Mouse (Mus musculus): ENCODE measurements around the gene Tnrc6c.

The Tnrc6c gene

GRCm38 (mm10) chr11:117674531-117674930, 20.4 kb downstream of the Tnrc6c start:
- DNase-seq (ENCODE audit: low read depth, low spot score), result no peak

GRCm38 (mm10) chr11:117676649-117677048, 22.6 kb downstream of the Tnrc6c start:
- DNase-seq (ENCODE audit: low read depth, low spot score), result no peak

DNA sequence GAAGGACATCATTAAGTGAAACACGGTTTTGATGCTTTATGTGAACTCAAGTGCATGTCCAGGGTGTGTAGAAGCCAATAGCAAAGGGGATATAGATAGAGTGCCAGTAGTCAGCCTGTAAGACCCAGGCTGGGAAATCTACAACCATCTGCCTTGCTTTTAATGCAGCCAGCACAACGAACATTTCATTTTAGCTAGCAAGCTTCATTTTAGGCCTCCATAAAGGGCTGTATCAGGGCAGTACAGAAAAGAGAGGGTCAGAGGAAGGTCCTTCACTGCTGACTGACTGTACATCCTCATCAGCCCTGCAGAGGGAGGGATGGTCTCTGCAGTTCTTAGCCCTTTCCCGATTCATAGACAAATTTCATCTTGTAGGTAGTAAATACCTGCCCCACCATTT, 23.0 kb downstream of the Tnrc6c start:
- no peak for DNase-seq (ENCODE audit: low read depth, low spot score)

- DNase-seq (ENCODE audit: low read depth, low spot score), result no peak
Observed at GRCm38 (mm10) chr11:117677594-117677993, 23.5 kb downstream of the Tnrc6c start.

GRCm38 (mm10) chr11:117678155-117678554, 24.1 kb downstream of the Tnrc6c start:
- no peak for DNase-seq (ENCODE audit: low read depth, low spot score)

DNA sequence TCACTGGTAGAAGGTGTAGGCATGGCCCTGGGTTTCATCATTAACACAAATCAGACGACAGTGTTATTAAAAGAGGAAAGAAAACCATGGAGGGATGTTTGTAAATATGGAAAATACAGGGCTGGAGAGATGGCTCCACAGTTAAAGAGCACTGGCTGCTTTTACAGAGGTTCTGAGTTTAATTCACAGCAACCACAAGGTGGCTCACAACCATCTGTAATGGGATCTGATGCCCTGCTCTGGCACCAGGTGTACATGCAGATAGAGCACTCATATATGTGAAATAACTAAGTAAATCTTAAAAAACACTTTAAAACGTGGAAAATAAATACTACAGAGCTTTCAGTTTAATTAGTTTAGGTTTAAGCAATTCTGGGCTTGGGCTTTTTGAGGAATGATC, 24.7 kb downstream of the Tnrc6c start:
- no peak for DNase-seq (ENCODE audit: low read depth, low spot score)

DNA sequence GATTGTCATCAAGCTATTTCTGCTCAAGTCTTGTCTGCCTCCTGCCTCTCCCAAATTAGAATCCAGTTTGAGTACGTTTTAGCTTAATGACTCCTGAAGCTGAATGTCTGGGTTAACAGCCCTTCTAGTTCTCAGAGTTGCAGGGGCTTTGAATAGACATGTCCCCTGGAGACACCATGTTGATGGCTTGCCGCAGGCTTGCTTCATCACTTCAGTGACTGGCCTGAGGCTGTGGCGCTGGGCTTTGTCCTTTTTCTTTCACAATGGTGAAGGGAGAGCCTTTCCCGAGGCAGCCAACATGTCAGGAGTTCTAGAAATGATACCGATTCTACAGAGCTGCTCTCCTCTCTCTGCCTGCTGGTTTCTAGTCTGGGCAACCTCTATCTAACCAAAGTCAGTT, 30.6 kb downstream of the Tnrc6c start:
- no peak for DNase-seq (ENCODE audit: low read depth, low spot score)

DNA sequence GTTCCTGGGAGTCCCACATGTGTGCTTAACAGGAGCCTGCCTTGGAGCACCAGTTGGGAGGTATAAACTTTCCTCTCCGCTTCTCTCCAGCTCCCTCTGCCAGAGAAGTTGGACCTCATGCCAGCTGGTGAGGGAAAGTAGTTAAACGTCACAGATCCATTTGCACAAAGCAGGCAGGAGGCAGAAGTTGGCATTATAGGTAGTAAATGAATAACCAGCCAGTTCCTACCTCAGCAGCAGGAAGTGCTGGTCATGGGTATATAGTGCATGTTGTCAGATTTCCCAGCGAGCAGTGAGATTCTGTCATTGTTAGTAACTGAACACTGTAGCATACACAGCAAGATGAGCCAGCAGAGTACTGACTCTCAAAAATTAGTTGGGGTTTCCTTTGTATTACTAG, 31.4 kb downstream of the Tnrc6c start:
- peak; percentile 43 for DNase-seq (ENCODE audit: low read depth, low spot score)

DNA sequence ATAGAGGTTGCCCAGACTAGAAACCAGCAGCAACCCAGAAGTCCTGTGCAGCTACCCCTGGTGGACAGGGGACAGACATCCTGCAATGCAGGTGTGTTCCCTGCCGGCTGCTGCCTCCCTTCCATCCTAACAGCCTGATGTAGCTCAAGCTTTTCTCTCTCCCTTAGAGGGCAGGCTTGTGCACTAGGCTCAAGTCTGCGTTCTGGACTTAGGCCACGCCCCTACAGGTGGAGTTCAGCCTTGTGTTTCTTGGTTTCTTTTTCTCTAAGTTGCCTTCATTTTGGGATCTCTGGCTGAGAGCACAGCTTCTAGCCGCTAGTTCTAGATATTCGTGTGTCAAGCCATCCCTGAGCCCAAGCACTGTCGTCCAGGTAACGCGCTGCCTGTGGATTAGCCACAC, 31.9 kb downstream of the Tnrc6c start:
- no peak for DNase-seq (ENCODE audit: low read depth, low spot score)

- no peak for DNase-seq (ENCODE audit: low read depth, low spot score)
Observed at GRCm38 (mm10) chr11:117688603-117689002, 34.5 kb downstream of the Tnrc6c start.

- no peak for DNase-seq (ENCODE audit: low read depth, low spot score)
Observed at GRCm38 (mm10) chr11:117691311-117691710, 37.2 kb downstream of the Tnrc6c start.

GRCm38 (mm10) chr11:117694050-117694449, 40.0 kb downstream of the Tnrc6c start:
- DNase-seq (ENCODE audit: low read depth, low spot score), result no peak

GRCm38 (mm10) chr11:117696585-117696984, 42.5 kb downstream of the Tnrc6c start:
- DNase-seq (ENCODE audit: low read depth, low spot score), result no peak

DNA sequence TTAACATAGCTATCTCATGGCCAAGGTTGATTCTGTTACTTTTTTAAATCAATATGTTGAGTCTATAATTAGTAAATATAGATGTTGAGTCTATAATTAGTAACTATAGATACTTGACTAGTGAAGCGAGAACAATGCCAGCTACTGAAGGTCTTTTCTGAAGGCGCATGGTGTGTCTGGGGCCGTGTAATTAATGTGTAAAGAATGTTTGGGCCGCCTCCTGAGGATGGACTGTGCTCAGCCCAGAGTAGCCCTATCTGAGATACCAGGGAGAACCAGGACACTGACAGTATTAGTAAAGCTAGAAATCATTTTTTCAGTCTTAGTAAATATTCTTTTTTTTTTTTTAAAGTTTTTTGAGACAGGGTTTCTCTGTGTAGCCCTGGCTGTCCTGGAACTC, 46.8 kb downstream of the Tnrc6c start:
- no peak for DNase-seq (ENCODE audit: low read depth, low spot score)

DNA sequence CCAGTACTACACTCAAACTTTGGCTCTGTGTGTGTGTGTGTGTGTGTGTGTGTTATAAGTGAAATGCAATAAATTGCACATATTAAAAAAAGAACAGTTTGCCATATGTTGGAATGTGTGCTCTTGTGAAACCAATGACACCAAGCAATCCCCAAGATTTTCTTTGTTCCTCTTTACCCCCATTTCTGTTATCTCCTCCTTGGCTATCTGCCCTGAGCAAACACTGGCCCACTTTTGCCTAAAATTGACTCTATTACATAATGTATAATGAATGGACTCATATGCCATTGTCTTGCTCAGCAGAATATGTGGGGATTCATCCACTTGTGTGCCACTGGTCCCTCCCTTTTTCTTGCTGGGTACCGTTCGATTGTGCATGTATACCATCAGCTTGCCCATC, 52.2 kb downstream of the Tnrc6c start:
- DNase-seq (ENCODE audit: low read depth, low spot score), result no peak

DNA sequence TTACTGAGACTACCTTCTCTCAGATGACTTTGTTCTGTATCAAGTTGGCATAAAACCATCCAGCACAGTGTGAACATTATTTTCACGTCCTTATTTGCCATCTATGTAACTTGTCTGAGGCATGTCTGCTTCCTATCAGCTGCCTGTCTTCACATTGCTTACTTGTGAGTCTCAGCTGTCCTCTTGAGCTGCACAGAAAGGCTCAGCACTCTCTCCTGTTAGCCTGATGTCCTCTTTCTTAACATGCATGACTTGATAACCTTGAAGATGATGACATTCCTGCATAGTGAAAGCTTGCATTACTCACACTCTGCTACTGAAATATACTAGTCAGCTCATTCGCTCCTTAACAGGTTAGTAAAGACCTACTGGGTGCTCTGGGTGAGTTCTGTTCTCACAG, 53.1 kb downstream of the Tnrc6c start:
- DNase-seq (ENCODE audit: low read depth, low spot score), result no peak

GRCm38 (mm10) chr11:117709308-117709707, 55.2 kb downstream of the Tnrc6c start:
- DNase-seq (ENCODE audit: low read depth, low spot score), result peak; percentile 53

DNA sequence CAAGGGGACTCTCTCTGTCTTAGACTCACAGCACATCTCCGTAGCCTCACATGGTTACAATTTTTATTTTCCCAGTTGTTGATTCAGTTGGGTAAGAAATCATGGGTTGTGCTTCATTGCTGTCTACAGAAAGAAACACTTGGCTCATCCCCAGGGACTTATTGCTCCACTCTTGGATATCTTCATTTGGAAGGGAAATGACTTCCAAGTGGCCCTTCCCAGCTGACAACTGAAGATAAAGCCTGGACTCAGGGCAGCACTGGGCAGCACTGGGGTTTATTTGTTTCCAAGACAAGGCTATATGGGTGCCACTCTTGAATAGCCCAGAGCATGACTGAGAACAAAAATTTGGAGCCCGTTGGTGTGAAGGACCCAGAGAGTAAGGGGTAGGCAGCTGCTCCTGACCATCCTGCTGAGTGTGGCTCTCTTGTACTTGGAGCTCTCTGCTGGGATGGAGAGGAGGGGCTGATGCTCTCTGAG, 56.8 kb downstream of the Tnrc6c start:
- DNase-seq (ENCODE audit: low read depth, low spot score), result peak; percentile 59

GRCm38 (mm10) chr11:117712065-117712464, 58.0 kb downstream of the Tnrc6c start:
- no peak for DNase-seq (ENCODE audit: low read depth, low spot score)

DNA sequence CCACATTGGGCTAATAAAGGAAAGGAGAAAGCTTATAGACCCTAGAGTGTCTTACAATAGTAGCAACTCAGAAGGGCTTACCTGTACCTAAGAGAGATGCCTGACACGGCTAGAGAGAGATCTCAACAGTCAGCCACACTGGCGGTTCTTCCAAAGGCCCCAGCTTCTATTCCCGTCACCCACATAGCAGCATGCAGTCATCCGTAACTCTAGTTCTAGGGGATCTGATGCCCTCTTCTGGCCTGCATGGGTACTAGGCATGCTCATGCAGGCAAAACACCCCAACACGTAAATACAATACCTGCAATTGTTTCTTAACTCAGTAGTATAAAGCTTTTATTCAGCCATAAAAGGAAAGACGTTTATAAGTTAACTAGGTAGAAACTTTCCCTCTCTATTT, 59.3 kb downstream of the Tnrc6c start:
- DNase-seq (ENCODE audit: low read depth, low spot score), result no peak

- no peak for DNase-seq (ENCODE audit: low read depth, low spot score)
Observed at GRCm38 (mm10) chr11:117718838-117719237, 64.7 kb downstream of the Tnrc6c start.

DNA sequence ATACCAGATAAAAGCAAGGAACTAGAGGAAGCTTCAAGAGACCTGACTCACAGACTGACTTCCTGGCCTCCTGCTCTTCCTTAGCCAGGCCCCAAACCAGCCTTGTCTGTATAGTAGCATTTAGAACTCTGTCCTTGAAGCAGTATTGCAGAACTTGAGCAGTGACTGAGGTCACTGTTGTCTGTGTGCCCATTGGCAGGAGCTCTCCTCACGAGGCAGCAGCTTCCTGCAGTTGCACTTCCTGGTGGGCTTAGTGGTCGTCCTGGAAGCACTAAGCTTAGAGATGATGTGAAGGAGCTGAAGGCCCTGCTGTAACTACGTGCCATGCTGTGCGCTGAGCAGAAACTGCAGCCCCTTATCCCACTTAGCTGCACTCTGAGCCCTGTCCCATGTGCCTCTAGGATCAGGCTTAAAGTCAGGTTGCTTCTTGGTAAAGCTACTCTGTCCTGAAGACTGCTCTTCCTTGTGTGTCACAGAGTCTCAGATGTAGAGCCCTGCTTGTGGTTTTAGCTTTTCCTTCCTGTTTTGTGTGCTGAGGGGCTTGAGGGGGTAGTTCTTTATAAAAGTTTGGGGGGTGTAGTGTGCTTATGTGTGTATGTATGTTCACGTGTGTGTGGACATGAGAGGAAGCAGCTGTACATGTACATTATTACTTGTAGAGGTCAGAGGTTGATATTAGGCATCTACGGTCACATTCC, 70.7 kb downstream of the Tnrc6c start:
- DNase-seq (ENCODE audit: low read depth, low spot score), result peak; percentile 25

- DNase-seq (ENCODE audit: low read depth, low spot score), result no peak
Observed at GRCm38 (mm10) chr11:117727031-117727430, 72.9 kb downstream of the Tnrc6c start.

- DNase-seq (ENCODE audit: low read depth, low spot score), result no peak
Observed at GRCm38 (mm10) chr11:117728245-117728644, 74.2 kb downstream of the Tnrc6c start.
